Mouse (Mus musculus) cerebellum, adult 2 months (tissue): ENCODE measurements around the gene Dazap1. TPM values are rescaled to one million over a fixed set of nuclear protein-coding genes. Genes with fewer than 3 reads are reported as not detected.

Source experiments
- DNase-seq, 2 experiments: peaks; one replicate each; pipeline ENCODE4 v3.0.0; 2021
- H3K27ac ChIP-seq: fragments of 200-500 bp; 2 replicates; pipeline ENCODE4 v1.5.1; 2012; ENCODE audit warnings: low read length, control low read depth, inconsistent platforms; ENCODE audit not compliant: insufficient read depth
- H3K27me3 ChIP-seq: fragments of 200-500 bp; 2 replicates; pipeline ENCODE4 v1.6.1; 2012; ENCODE audit warnings: inconsistent platforms, mild to moderate bottlenecking, low read length, moderate library complexity; ENCODE audit not compliant: control insufficient read depth, insufficient read depth
- H3K4me1 ChIP-seq: fragments of 200-500 bp; 2 replicates; pipeline ENCODE4 v1.6.1; 2011; ENCODE audit warnings: low read length; ENCODE audit not compliant: control insufficient read depth, insufficient read depth
- H3K4me3 ChIP-seq: fragments of 200-500 bp; replicated peaks from 2 replicates; pipeline ENCODE3; 2011; ENCODE audit warnings: mild to moderate bottlenecking, low read depth, low read length, control low read depth; ENCODE audit not compliant: insufficient read depth
- CTCF ChIP-seq: fragments of 200-500 bp; IDR thresholded peaks from 2 replicates; pipeline ENCODE4 v1.5.1; 2011; ENCODE audit warnings: low read depth, mild to moderate bottlenecking, control low read depth, low read length, moderate library complexity, borderline replicate concordance; ENCODE audit not compliant: insufficient read depth
- POLR2A ChIP-seq: fragments of 200-500 bp; IDR thresholded peaks from 2 replicates; pipeline ENCODE4 v1.6.1; 2011; ENCODE audit warnings: low read length, control low read depth, borderline replicate concordance; ENCODE audit not compliant: insufficient read depth
- WGBS: fragments of 180-500 bp; shearing (Covaris S2); methylation state at CpG from one replicate; pipeline ENCODE4 v1.1.7; 2018; 5-methylcytosine and 5-hydroxymethylcytosine counted together
- polyA plus RNA-seq: library from polyadenylated mRNA; depleted of rRNA; stranded (reverse); fragments of >200 nt; gene quantifications from 2 replicates; pipeline ENCODE4 v1.2.3, GENCODE M21; 2012

The Dazap1 gene
- polyA plus RNA-seq, 1 experiment, result 90.2 TPM

GRCm38 (mm10) chr10:80299301-80299700 is 38.0 kb downstream of the Dazap1 start:
- Histone ChIP-seq H3K27me3 (no peaks in the 10 kb centered on the region), H3K27ac (peak overlapping the region; percentile 93), H3K4me1 (peaks cover 45% of the 10 kb centered on the region), H3K4me3 (peak overlapping the region; percentile 97)
- DNase-seq, result no peak
- WGBS, result 2% methylated on average over 15 of the region's 15 CpGs
- TF ChIP-seq POLR2A, result no peak
- TF ChIP-seq CTCF, result no peak

DNA sequence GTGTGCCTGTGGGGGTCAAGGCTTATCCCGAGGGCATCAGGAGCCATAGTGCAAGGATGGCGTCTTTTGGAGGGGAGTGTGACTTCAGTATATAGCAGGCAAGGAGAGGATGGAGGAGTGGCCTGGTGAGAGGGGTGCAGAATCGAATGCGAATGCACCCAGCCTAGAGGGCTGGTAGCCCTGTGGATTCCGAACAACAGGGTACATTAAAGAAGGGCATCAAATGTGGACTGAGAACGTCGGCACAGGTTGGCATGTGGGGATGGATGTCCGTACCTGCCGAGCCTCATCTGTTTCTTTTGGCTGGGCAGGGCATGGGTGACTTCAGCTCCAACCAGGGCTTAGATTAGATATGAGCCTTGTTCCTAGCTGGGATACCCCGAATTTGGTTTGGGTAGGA is 38.5 kb downstream of the Dazap1 start:
- DNase-seq, result no peak
- WGBS, result 5% methylated on average over 10 of the region's 10 CpGs
- Histone ChIP-seq H3K27ac (peak overlapping the region; percentile 93), H3K27me3 (no peaks in the 10 kb centered on the region), H3K4me3 (peak overlapping the region; percentile 97), H3K4me1 (peaks cover 43% of the 10 kb centered on the region)
- TF ChIP-seq POLR2A (0 out of 2 replicates have a peak, but pooled peaks have one; percentile 13), CTCF (no peak)

GRCm38 (mm10) chr10:80300672-80301181 is 39.4 kb downstream of the Dazap1 start:
- no peak for DNase-seq
- WGBS, result 6% methylated on average over 11 of the region's 11 CpGs
- peak overlapping the region; percentile 24 for H3K27ac ChIP-seq
- peak overlapping the region; percentile 97 for H3K4me3 ChIP-seq
- H3K27me3 ChIP-seq, result no peaks in the 10 kb centered on the region
- peaks cover 41% of the 10 kb centered on the region for H3K4me1 ChIP-seq
- TF ChIP-seq CTCF (no peak), POLR2A (0 out of 2 replicates have a peak, but pooled peaks have one; percentile 6)

DNA sequence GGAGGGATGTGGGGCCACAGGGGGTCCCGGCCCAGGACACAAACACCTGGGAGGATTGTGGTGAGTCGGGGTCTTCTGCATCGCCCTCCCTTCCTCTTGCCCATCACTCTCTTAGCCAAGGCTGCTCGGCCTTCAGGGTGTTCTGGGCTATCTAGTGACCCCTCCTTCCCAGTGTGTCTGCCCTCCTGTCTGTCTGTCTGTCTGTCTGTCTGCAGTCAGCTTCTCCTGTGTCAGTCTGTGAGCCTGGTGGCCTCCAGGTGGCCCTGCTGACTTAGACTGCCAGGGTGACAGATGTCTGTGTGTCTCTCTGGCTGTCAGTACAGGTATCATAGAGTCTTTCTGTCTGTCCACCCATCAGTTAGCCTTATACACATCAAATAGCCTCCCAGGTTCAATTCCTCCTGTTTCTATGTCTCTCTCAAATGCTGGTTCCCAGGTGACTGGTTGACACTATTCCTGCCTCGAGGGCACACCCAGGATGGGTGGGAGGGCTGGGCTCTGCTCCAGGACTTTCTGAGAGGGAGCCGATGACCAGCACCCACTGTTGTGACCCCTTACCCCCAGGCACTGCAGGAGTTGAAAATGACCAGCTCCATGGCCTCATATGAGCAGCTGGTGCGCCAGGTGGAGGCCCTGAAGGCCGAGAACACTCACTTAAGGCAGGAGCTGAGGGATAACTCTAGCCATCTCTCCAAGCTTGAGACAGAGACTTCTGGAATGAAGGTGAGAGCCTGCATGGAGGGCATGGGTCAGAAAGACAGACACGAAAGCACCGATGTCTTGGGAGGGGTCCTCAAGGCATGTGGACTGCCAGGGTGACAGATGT is 40.2 kb downstream of the Dazap1 start:
- Histone ChIP-seq H3K27ac (peak overlapping the region; percentile 60), H3K4me1 (peaks cover 41% of the 10 kb centered on the region), H3K27me3 (no peaks in the 10 kb centered on the region), H3K4me3 (peak overlapping the region; percentile 97)
- WGBS, result 19% methylated on average over 10 of the region's 10 CpGs
- TF ChIP-seq CTCF (no peak), POLR2A (no peak)
- no peak for DNase-seq

DNA sequence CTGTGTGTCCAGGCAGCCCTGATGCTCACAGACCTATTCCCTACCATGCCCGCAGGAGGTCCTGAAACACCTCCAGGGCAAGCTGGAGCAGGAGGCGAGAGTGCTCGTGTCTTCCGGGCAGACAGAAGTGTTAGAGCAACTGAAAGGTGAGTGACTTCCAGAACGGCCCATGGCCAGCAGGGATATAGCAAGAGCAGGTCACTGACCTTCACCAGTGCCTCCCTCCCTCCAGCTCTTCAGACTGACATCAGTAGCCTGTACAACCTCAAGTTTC is 40.7 kb downstream of the Dazap1 start:
- no peak for TF ChIP-seq CTCF
- TF ChIP-seq POLR2A, result no peak
- Histone ChIP-seq H3K4me1 (peaks cover 36% of the 10 kb centered on the region), H3K27me3 (no peaks in the 10 kb centered on the region), H3K4me3 (peak overlapping the region; percentile 18), H3K27ac (peak overlapping the region; percentile 60)
- 5% methylated on average over 5 of the region's 5 CpGs for WGBS
- DNase-seq, result peak; percentile 49 to 62

DNA sequence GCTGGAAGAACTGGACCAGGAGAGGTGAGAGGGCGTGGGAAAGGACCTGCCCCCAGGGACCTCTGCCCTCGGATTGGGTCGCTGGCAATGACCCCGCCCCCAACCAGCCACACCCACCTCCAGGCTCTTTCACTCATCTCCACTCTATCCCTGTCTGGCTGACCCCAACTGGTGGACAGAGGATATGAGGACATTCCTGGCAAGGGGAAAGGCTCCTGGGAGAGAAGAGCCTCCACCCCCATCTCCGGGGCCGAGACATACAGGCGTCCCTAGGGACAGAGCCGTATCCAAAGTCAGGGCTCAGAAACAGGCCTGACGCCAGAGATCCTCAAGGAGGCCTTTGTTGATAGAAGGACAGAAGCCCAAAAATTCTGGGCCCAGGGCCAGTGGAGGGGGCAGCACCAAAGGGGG is 41.2 kb downstream of the Dazap1 start:
- TF ChIP-seq POLR2A (no peak), CTCF (no peak)
- Histone ChIP-seq H3K27ac (0 out of 2 replicates have a peak overlapping the region, but pooled peaks have one; percentile 60), H3K27me3 (no peaks in the 10 kb centered on the region), H3K4me3 (no peak overlapping the region), H3K4me1 (peaks cover 32% of the 10 kb centered on the region)
- 14% methylated on average over 9 of the region's 9 CpGs for WGBS
- DNase-seq, result peak; percentile 59 to 74

DNA sequence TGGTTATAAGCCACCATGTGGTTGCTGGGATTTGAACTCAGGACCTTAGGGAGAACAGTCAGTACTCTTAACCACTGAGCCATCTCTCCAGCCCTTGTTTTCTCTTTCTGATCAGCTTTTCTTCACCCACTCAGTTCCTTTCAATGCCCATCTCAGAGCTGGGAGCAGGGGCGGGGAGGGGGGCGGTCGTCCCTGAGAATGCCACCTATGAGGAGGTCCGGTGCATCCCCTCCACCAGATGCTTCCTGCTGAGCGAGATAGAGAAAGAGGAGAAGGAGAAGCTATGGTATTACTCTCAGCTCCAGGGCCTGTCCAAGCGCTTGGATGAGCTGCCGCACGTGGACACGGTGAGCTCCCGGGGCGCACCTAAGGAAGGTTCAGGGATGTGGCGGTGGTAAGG is 43.2 kb downstream of the Dazap1 start:
- H3K4me1 ChIP-seq, result peaks cover 22% of the 10 kb centered on the region
- TF ChIP-seq POLR2A (no peak), CTCF (no peak)
- H3K27ac ChIP-seq, result no peak overlapping the region
- 72% methylated on average over 12 of the region's 12 CpGs for WGBS
- DNase-seq, result no peak
- H3K4me3 ChIP-seq, result no peak overlapping the region
- H3K27me3 ChIP-seq, result no peaks in the 10 kb centered on the region

DNA sequence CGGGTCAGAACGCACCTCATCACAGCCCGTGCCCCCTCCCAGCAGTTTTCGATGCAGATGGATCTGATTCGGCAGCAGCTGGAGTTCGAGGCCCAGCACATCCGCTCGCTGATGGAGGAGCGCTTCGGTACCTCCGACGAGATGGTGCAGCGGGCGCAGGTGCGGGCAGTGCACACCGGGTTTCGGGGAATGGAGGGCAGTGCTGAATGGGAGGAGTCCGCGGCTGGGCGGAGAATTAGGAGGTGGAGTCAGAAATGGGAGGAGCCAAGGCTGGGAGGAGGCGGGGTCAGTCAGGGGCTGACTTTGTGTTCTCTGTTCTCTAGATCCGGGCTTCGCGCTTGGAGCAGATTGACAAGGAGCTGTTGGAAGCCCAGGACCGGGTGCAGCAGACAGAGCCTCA is 43.6 kb downstream of the Dazap1 start:
- TF ChIP-seq CTCF, result no peak
- TF ChIP-seq POLR2A, result no peak
- peaks cover 22% of the 10 kb centered on the region for H3K4me1 ChIP-seq
- 52% methylated on average over 25 of the region's 25 CpGs for WGBS
- no peaks in the 10 kb centered on the region for H3K27me3 ChIP-seq
- no peak overlapping the region for H3K4me3 ChIP-seq
- DNase-seq, result no peak
- H3K27ac ChIP-seq, result no peak overlapping the region
